Mouse (Mus musculus): ENCODE measurements around the gene Ptprt. TPM values are rescaled to one million over a fixed set of nuclear protein-coding genes. Genes with fewer than 3 reads are reported as not detected.

Gene Ptprt
- total RNA-seq, 2 experiments from 2014 or later, result 0.03 TPM

- no peak for DNase-seq (ENCODE audit: low spot score in 2 of 2)
Observed at GRCm38 (mm10) chr2:162591388-162591787, 69.6 kb downstream of the Ptprt start.

- no peak for DNase-seq (ENCODE audit: low spot score in 2 of 2)
Observed at GRCm38 (mm10) chr2:162581651-162582050, 79.3 kb downstream of the Ptprt start.

- DNase-seq (ENCODE audit: low spot score in 2 of 2), result no peak
Observed at GRCm38 (mm10) chr2:162577819-162578218, 83.1 kb downstream of the Ptprt start.

- DNase-seq (ENCODE audit: low spot score in 2 of 2), result no peak
Observed at GRCm38 (mm10) chr2:162572851-162573250, 88.1 kb downstream of the Ptprt start.

GRCm38 (mm10) chr2:162571037-162571436, 89.9 kb downstream of the Ptprt start:
- DNase-seq (ENCODE audit: low spot score in 2 of 2), result no peak

- no peak for DNase-seq (ENCODE audit: low spot score in 2 of 2)
Observed at GRCm38 (mm10) chr2:162568308-162569100, 92.4 kb downstream of the Ptprt start.

- DNase-seq (ENCODE audit: low spot score in 2 of 2), result no peak
Observed at GRCm38 (mm10) chr2:162548312-162548711, 112.6 kb downstream of the Ptprt start.

- no peak for DNase-seq (ENCODE audit: low spot score in 2 of 2)
Observed at GRCm38 (mm10) chr2:162531638-162532037, 129.3 kb downstream of the Ptprt start.

GRCm38 (mm10) chr2:162528911-162529310, 132.0 kb downstream of the Ptprt start:
- DNase-seq (ENCODE audit: low spot score in 2 of 2), result no peak

GRCm38 (mm10) chr2:162515993-162516392, 145.0 kb downstream of the Ptprt start:
- no peak for DNase-seq (ENCODE audit: low spot score in 2 of 2)

GRCm38 (mm10) chr2:162513072-162513471, 147.9 kb downstream of the Ptprt start:
- DNase-seq (ENCODE audit: low spot score in 2 of 2), result no peak

GRCm38 (mm10) chr2:162512094-162512493, 148.9 kb downstream of the Ptprt start:
- DNase-seq (ENCODE audit: low spot score in 2 of 2), result no peak

GRCm38 (mm10) chr2:162509016-162509415, 151.9 kb downstream of the Ptprt start:
- no peak for DNase-seq (ENCODE audit: low spot score in 2 of 2)

GRCm38 (mm10) chr2:162507664-162508063, 153.3 kb downstream of the Ptprt start:
- DNase-seq (ENCODE audit: low spot score in 2 of 2), result no peak

- DNase-seq (ENCODE audit: low spot score in 2 of 2), result no peak
Observed at GRCm38 (mm10) chr2:162504850-162505249, 156.1 kb downstream of the Ptprt start.

- no peak for DNase-seq (ENCODE audit: low spot score in 2 of 2)
Observed at GRCm38 (mm10) chr2:162499501-162499915, 161.4 kb downstream of the Ptprt start.

GRCm38 (mm10) chr2:162498191-162498590, 162.8 kb downstream of the Ptprt start:
- DNase-seq (ENCODE audit: low spot score in 2 of 2), result no peak

- DNase-seq (ENCODE audit: low spot score in 2 of 2), result no peak
Observed at GRCm38 (mm10) chr2:162484036-162484435, 176.9 kb downstream of the Ptprt start.

- DNase-seq (ENCODE audit: low spot score in 2 of 2), result no peak
Observed at GRCm38 (mm10) chr2:162443106-162443505, 217.8 kb downstream of the Ptprt start.

GRCm38 (mm10) chr2:162436646-162437045, 224.3 kb downstream of the Ptprt start:
- DNase-seq (ENCODE audit: low spot score in 2 of 2), result no peak

GRCm38 (mm10) chr2:162430171-162430570, 230.8 kb downstream of the Ptprt start:
- DNase-seq (ENCODE audit: low spot score in 2 of 2), result no peak

GRCm38 (mm10) chr2:162426114-162426513, 234.8 kb downstream of the Ptprt start:
- DNase-seq (ENCODE audit: low spot score in 2 of 2), result no peak

GRCm38 (mm10) chr2:162418181-162418580, 242.8 kb downstream of the Ptprt start:
- no peak for DNase-seq (ENCODE audit: low spot score in 2 of 2)
